Mouse (Mus musculus): ENCODE data around the gene Csf3r. TPM values are rescaled to one million over a fixed set of nuclear protein-coding genes. Genes with fewer than 3 reads are reported as not detected.
"Not testable (repeated sequence)": the region's sequence is repeated elsewhere in the genome, so short reads cannot be mapped to it uniquely, and the experiment has no call there.

Gene Csf3r
- 20.9 and 39.2 TPM in 2 replicates for polyA plus RNA-seq (2012; rRNA removed)

DNA sequence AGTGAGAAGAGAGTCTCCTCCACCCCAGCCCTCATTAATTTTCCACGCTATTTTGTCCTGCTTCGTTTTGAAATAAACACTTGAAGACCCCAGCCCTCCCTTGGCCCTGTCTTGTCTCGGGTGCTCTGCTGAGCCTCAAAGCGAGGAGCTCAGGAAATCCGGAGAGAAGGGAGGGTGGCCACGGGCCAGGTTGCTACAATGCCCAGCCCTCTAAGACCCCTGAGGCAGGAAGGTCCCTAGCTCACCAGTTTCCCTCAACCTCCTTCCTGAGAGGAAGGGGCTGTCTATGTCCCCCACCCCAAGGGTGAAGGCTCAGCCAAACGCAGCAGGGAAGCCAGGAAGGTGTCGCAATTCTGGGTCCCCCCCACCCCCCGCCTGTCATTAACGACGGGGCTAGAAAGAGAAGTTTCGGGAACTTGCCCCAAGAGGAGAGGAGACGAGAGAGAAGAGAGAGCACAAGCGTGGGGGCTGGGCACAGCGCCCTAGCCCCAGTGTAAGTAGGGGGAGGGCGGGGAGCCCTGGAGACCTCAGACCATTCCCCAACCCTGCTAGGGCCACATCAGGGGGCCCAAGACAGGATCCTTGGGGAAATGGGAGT, at the start of gene Csf3r:
TSS of gene Csf3r (plus strand) at position 248 of the 598 bp plus-strand sequence.
- Histone ChIP-seq H3K4me3 (replicated peaks; ENCODE audit: extremely low read depth, low read depth, low read length) (no peak within 1 kb of the TSS), H3K4me1 (ENCODE audit: control insufficient read depth, insufficient read depth, low read length) (no peaks in the 10 kb centered on the region)
- DNase-seq = no peak
- 22% methylated on average over 16 of the region's 16 CpGs for WGBS
- no peak for TF ChIP-seq CTCF (IDR thresholded peaks at IDR 0.05; ENCODE audit: insufficient read depth, low read length)

DNA sequence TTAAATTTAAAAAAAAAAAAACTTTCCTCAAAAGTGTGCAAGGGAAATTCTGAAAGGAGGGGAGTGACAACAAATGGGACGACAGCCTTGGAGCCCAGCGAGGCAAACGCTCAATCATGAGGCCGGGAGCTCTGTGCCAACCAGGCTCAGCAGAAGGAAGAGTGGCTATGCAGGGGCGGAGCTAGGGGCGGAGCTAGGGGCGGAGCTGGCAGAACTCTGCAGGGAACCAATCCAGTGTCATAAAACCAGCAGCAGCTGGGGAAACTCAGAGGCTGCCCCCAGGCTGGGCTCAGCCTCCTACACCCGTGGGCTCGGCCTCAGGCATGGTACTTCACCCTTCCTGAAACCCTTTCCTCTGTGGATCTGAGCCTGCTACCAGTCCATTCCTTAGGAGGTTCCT, 46.6 kb upstream of the Csf3r start:
- Histone ChIP-seq H3K4me3 (replicated peaks; ENCODE audit: extremely low read depth, low read depth, low read length) (no peak overlapping the region), H3K4me1 (ENCODE audit: control insufficient read depth, insufficient read depth, low read length) (no peaks in the 10 kb centered on the region)
- TF ChIP-seq CTCF (IDR thresholded peaks at IDR 0.05; ENCODE audit: insufficient read depth, low read length) (no peak), POLR2A (IDR thresholded peaks at IDR 0.05; ENCODE audit: borderline replicate concordance, extremely low read depth, low read depth, low read length) (no peak)
- DNase-seq = no peak
- WGBS = 56% methylated on average over 9 of the region's 9 CpGs

DNA sequence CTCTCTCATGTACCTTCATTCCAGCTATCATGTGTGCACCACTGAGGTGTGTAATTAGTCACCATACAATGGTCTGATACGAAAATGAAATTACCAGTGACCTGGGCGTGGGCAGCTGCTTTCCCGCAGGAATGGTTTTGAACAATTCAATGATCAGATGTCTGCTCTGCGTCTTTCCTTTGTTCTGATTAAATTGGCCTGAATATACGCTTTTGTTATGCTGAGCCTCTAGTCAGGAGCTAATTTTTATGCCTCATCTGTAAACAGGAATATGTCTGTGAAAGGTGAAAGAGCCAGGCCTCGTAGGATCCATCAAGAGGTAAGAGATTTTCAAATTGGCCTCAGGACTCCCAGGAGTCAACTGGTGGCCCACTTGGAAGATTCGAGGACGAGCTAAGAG, 41.1 kb upstream of the Csf3r start:
- no peak overlapping the region for H3K4me3 ChIP-seq (replicated peaks; ENCODE audit: extremely low read depth, low read depth, low read length)
- no peaks in the 10 kb centered on the region for H3K4me1 ChIP-seq (ENCODE audit: control insufficient read depth, insufficient read depth, low read length)
- no peak for DNase-seq
- no peak for TF ChIP-seq POLR2A (IDR thresholded peaks at IDR 0.05; ENCODE audit: borderline replicate concordance, extremely low read depth, low read depth, low read length)
- no peak for TF ChIP-seq CTCF (IDR thresholded peaks at IDR 0.05; ENCODE audit: insufficient read depth, low read length)
- 86% methylated on average over 8 of the region's 8 CpGs for WGBS

DNA sequence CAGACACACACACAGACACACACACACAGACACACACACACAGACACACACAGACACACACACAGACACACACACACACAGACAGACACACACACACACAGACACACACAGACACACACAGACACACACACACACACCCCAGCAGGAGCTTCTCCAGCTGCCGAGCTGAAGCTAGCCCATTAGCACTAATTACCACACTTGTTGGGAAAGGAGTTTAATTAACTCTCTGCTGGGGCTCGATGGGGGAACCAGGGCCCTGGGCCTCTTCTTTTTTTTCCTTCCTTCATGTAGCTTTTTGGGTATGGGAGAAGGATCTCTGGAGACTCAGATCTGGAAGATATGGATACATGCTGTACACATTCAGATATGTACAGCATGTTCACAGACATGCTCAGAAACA, 38.6 kb upstream of the Csf3r start:
- DNase-seq; H3K4me3 ChIP-seq (replicated peaks; ENCODE audit: extremely low read depth, low read depth, low read length); H3K4me1 ChIP-seq (ENCODE audit: control insufficient read depth, insufficient read depth, low read length): not testable (repeated sequence)
- WGBS = 40% methylated on average over 2 of the region's 2 CpGs

DNA sequence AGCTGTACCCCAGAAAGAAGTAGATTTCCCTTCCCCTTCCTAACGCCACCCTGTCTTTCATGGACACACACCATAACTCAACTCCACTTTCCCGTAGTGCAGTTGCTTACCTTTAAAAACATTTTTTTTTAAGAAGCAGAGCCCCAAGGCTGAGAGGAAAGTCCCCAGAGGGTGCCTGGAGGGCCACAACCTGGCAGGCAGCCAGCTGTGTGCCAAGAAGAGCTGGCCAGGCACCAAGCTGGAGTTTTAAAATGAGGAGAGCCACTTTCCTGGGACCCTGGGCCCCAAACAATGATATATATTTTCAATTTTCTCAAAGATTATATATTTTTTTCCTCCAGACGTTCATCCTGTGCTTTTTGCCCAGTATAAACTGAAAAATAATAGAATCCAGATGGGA, 37.3 kb upstream of the Csf3r start:
- Histone ChIP-seq H3K4me1 (ENCODE audit: control insufficient read depth, insufficient read depth, low read length) (no peaks in the 10 kb centered on the region), H3K4me3 (replicated peaks; ENCODE audit: extremely low read depth, low read depth, low read length) (no peak overlapping the region)
- 49% methylated on average over 3 of the region's 3 CpGs for WGBS
- no peak for TF ChIP-seq CTCF (IDR thresholded peaks at IDR 0.05; ENCODE audit: insufficient read depth, low read length)
- no peak for TF ChIP-seq POLR2A (IDR thresholded peaks at IDR 0.05; ENCODE audit: borderline replicate concordance, extremely low read depth, low read depth, low read length)
- DNase-seq = no peak

DNA sequence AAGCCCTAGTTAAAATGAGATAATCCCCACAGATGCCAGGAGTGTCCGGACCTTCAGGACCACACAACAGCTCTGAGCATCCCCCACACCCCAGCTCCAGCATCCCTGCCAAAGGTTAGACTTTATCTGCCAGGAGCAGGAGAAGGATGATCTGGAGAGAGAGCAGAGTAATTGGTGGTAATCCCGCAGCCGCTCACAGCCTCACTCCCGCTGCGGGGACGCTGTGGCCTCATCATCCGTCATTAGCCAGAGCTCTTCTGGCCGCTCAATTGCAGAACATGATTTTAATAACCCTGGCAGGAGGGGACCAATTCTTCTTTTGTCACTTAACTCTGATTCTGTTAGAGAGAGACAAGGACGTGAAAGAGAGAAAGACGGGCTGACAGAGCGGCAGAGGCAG, 35.3 kb upstream of the Csf3r start:
- H3K4me3 ChIP-seq (replicated peaks; ENCODE audit: extremely low read depth, low read depth, low read length) = no peak overlapping the region
- 61% methylated on average over 11 of the region's 11 CpGs for WGBS
- no peak for TF ChIP-seq CTCF (IDR thresholded peaks at IDR 0.05; ENCODE audit: insufficient read depth, low read length)
- no peak for TF ChIP-seq POLR2A (IDR thresholded peaks at IDR 0.05; ENCODE audit: borderline replicate concordance, extremely low read depth, low read depth, low read length)
- no peak for DNase-seq
- no peaks in the 10 kb centered on the region for H3K4me1 ChIP-seq (ENCODE audit: control insufficient read depth, insufficient read depth, low read length)

DNA sequence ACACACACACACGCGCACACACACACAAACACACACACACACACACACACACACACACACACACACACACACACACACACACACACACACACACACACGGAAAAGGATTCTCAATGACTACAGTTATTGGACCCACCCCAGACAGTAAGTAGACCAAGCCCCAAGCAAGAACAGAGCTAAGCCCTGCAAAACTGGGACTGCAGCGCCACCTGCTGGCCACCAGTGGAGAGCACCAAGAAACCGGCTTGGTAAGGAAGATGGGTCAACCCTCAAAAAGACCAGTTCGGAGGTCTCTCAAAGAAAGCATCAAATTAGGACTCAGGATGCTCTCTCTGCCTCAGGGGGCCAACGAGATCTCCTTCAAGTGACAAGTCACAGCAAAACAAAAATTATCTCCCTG, 34.2 kb upstream of the Csf3r start:
- 11% methylated on average over 5 of the region's 7 CpGs for WGBS
- DNase-seq = peak; percentile 52
- Histone ChIP-seq H3K4me1 (ENCODE audit: control insufficient read depth, insufficient read depth, low read length) (no peaks in the 10 kb centered on the region), H3K4me3 (replicated peaks; ENCODE audit: extremely low read depth, low read depth, low read length) (no peak overlapping the region)
- peak; percentile 78 for TF ChIP-seq CTCF (IDR thresholded peaks at IDR 0.05; ENCODE audit: insufficient read depth, low read length)
- TF ChIP-seq POLR2A (IDR thresholded peaks at IDR 0.05; ENCODE audit: borderline replicate concordance, extremely low read depth, low read depth, low read length) = no peak

DNA sequence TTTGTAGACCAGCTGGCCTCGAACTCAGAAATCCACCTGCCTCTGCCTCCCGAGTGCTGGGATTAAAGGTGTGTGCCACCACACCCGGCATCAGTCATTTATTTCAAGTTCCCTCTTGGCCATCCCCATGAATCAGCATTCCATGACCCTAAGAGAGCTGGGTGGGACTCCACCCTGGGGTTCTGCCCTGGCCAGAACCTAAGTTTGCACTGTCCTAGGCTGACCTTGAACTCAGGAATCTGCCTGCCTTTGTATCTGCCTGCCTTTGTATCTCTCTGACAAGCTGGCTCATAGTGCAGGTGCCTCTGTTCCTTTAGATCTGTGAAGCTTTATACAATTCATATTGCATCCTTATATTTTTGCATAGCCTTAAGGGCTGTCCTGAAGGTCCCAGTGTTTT, 32.1 kb upstream of the Csf3r start:
- TF ChIP-seq CTCF (IDR thresholded peaks at IDR 0.05; ENCODE audit: insufficient read depth, low read length) = no peak
- no peak for TF ChIP-seq POLR2A (IDR thresholded peaks at IDR 0.05; ENCODE audit: borderline replicate concordance, extremely low read depth, low read depth, low read length)
- Histone ChIP-seq H3K4me1 (ENCODE audit: control insufficient read depth, insufficient read depth, low read length) (no peaks in the 10 kb centered on the region), H3K4me3 (replicated peaks; ENCODE audit: extremely low read depth, low read depth, low read length) (no peak overlapping the region)
- WGBS = 63% methylated on average over 3 of the region's 3 CpGs
- no peak for DNase-seq

DNA sequence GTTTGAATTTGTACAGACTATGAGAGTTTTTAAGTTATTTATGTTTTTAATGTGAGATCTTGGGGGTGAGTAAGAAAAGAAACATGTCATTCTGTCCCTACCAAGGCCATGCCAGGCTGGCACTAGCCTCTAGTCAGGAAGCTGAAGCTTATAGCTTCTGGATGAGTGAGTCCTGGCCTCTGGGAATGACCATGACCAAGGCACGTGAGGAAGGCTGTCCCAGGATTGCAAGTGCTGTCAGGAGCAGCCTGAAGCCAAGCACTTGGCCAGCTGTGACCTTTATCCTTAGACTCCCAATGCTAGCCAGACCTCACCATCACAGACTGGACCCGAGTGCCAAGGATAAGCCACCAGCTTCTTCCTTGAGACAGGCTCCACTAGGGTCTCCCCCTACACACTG, 31.4 kb upstream of the Csf3r start:
- Histone ChIP-seq H3K4me3 (replicated peaks; ENCODE audit: extremely low read depth, low read depth, low read length) (no peak overlapping the region), H3K4me1 (ENCODE audit: control insufficient read depth, insufficient read depth, low read length) (no peaks in the 10 kb centered on the region)
- no peak for TF ChIP-seq POLR2A (IDR thresholded peaks at IDR 0.05; ENCODE audit: borderline replicate concordance, extremely low read depth, low read depth, low read length)
- no peak for TF ChIP-seq CTCF (IDR thresholded peaks at IDR 0.05; ENCODE audit: insufficient read depth, low read length)
- 43% methylated on average over 2 of the region's 2 CpGs for WGBS
- DNase-seq = no peak

DNA sequence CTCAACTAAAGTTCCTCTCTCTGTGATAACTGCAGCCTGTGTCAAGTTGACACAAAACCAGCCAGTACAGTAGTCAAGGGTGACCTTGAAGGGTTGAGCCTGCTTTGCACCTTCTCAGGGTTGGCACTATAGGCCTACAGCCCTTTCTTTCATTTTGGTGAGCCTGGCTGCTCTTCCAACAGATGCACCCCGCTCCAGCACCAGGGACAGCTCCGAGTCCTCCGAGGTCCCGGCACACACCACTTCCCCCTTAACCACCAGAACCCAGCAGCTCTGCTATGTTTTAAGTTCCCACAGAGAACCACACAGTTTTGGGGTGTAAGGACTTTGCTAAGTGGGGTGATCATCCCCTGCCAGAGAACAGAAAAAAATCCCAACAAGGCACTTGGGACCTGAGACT, 27.8 kb upstream of the Csf3r start:
- no peak for DNase-seq
- Histone ChIP-seq H3K4me1 (ENCODE audit: control insufficient read depth, insufficient read depth, low read length) (no peaks in the 10 kb centered on the region), H3K4me3 (replicated peaks; ENCODE audit: extremely low read depth, low read depth, low read length) (no peak overlapping the region)
- TF ChIP-seq CTCF (IDR thresholded peaks at IDR 0.05; ENCODE audit: insufficient read depth, low read length) (no peak), POLR2A (IDR thresholded peaks at IDR 0.05; ENCODE audit: borderline replicate concordance, extremely low read depth, low read depth, low read length) (no peak)
- WGBS = 7% methylated on average over 4 of the region's 4 CpGs

DNA sequence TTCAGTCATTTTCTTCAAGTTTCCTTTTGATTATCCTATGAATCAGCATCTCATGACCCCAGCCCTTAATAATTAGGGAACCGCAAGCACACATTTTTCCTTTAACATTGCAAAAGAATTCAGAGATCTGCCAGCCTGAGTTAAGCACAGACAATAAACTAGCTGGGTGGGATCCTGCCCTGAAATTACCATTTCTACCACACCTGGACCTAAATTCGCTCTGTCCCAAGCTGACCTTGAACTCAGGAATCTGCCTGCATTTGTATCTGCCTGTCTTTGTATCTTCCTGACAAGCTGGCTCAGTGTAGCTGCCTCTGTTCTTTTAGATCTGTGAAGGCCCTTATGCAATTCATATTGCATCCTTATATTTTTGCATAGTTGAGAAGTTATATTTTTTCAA, 26.5 kb upstream of the Csf3r start:
- TF ChIP-seq CTCF (IDR thresholded peaks at IDR 0.05; ENCODE audit: insufficient read depth, low read length) (no peak), POLR2A (IDR thresholded peaks at IDR 0.05; ENCODE audit: borderline replicate concordance, extremely low read depth, low read depth, low read length) (no peak)
- WGBS = 87% methylated on average over 2 of the region's 2 CpGs
- Histone ChIP-seq H3K4me1 (ENCODE audit: control insufficient read depth, insufficient read depth, low read length) (no peaks in the 10 kb centered on the region), H3K4me3 (replicated peaks; ENCODE audit: extremely low read depth, low read depth, low read length) (no peak overlapping the region)
- no peak for DNase-seq

All from lung, adult 2 months (tissue).